Mouse (Mus musculus): ENCODE measurements around the gene Slc43a2. TPM values are rescaled to one million over a fixed set of nuclear protein-coding genes. Genes with fewer than 3 reads are reported as not detected.

Slc43a2 gene
- polyA plus RNA-seq, 1 experiment from 2014 or later: 12.9 TPM

- peaks cover 26% of the 10 kb centered on the region for H3K4me1 ChIP-seq (replicated peaks)
- no peak for ATAC-seq
- no peaks in the 10 kb centered on the region for H3K9me3 ChIP-seq
- 83% methylated on average over 9 of the region's 9 CpGs for WGBS
- H3K27me3 ChIP-seq (replicated peaks): no peaks in the 10 kb centered on the region
- no peak overlapping the region for H3K27ac ChIP-seq
- H3K4me3 ChIP-seq (replicated peaks): no peak overlapping the region
- no peak overlapping the region for H3K9ac ChIP-seq
- peaks cover 15% of the 10 kb centered on the region; the same call in 1 of the 2 replicates for H3K36me3 ChIP-seq
- no peak overlapping the region for H3K4me2 ChIP-seq (replicated peaks)
Observed at GRCm38 (mm10) chr11:75512301-75513018, 19.0 kb upstream of the Slc43a2 start.

- H3K9ac ChIP-seq: no peak within 1 kb of the TSS
- H3K4me1 ChIP-seq (replicated peaks): peaks cover 26% of the 10 kb centered on the region
- H3K4me2 ChIP-seq (replicated peaks): peak within 1 kb of the TSS; percentile 11; the same call in 1 of the 2 replicates
- no peak within 1 kb of the TSS for H3K4me3 ChIP-seq (replicated peaks)
- H3K36me3 ChIP-seq: peaks cover 8% of the 10 kb centered on the region; the same call in 1 of the 2 replicates
- WGBS: 55% methylated on average over 8 of the region's 8 CpGs
- ATAC-seq: no peak
- H3K27ac ChIP-seq: no peak within 1 kb of the TSS
- H3K27me3 ChIP-seq (replicated peaks): no peaks in the 10 kb centered on the region
- H3K9me3 ChIP-seq: no peaks in the 10 kb centered on the region
Observed at GRCm38 (mm10) chr11:75513336-75513735, 18.2 kb upstream of the Slc43a2 start, which contains the start of gene Scarf1. Gene Scarf1, plus strand, starts transcription at chr11:75513540.

- Histone ChIP-seq H3K4me1 (replicated peaks) (peaks cover 7% of the 10 kb centered on the region), H3K27ac (no peak overlapping the region), H3K4me3 (replicated peaks) (no peak overlapping the region), H3K27me3 (replicated peaks) (no peaks in the 10 kb centered on the region), H3K4me2 (replicated peaks) (no peak overlapping the region), H3K9ac (no peak overlapping the region), H3K36me3 (no peaks in the 10 kb centered on the region), H3K9me3 (no peaks in the 10 kb centered on the region)
- WGBS: 94% methylated on average over 25 of the region's 25 CpGs
- ATAC-seq: no peak
Observed at GRCm38 (mm10) chr11:75515186-75515585, 16.3 kb upstream of the Slc43a2 start.

- no peak for ATAC-seq
- 76% methylated on average over 15 of the region's 15 CpGs for WGBS
Observed at GRCm38 (mm10) chr11:75519834-75520633, 11.5 kb upstream of the Slc43a2 start.

GRCm38 (mm10) chr11:75521609-75522008 is 9.9 kb upstream of the Slc43a2 start:
- no peaks in the 10 kb centered on the region for H3K36me3 ChIP-seq
- H3K4me2 ChIP-seq (replicated peaks): no peak overlapping the region
- no peaks in the 10 kb centered on the region for H3K4me1 ChIP-seq (replicated peaks)
- no peak overlapping the region for H3K9ac ChIP-seq
- no peak for ATAC-seq
- 82% methylated on average over 4 of the region's 4 CpGs for WGBS
- no peak overlapping the region for H3K4me3 ChIP-seq (replicated peaks)
- no peaks in the 10 kb centered on the region for H3K9me3 ChIP-seq
- H3K27me3 ChIP-seq (replicated peaks): no peaks in the 10 kb centered on the region
- H3K27ac ChIP-seq: no peak overlapping the region

More at GRCm38 (mm10) chr11:75519834-75520633, 11.5 kb upstream of the Slc43a2 start:
- Histone ChIP-seq H3K27me3 (replicated peaks) (no peaks in the 10 kb centered on the region), H3K9me3 (no peaks in the 10 kb centered on the region), H3K27ac (no peak overlapping the region), H3K4me3 (replicated peaks) (no peak overlapping the region), H3K9ac (no peak overlapping the region), H3K4me1 (replicated peaks) (no peaks in the 10 kb centered on the region), H3K36me3 (no peaks in the 10 kb centered on the region), H3K4me2 (replicated peaks) (no peak overlapping the region)

GRCm38 (mm10) chr11:75522793-75523192 is 8.7 kb upstream of the Slc43a2 start:
- Histone ChIP-seq H3K4me2 (replicated peaks) (no peak overlapping the region), H3K9me3 (no peaks in the 10 kb centered on the region), H3K27ac (no peak overlapping the region), H3K4me3 (replicated peaks) (no peak overlapping the region), H3K27me3 (replicated peaks) (no peaks in the 10 kb centered on the region), H3K4me1 (replicated peaks) (no peaks in the 10 kb centered on the region), H3K9ac (no peak overlapping the region), H3K36me3 (no peaks in the 10 kb centered on the region)
- no peak for ATAC-seq
- 83% methylated on average over 2 of the region's 2 CpGs for WGBS

GRCm38 (mm10) chr11:75525531-75526125 is 5.9 kb upstream of the Slc43a2 start:
- H3K9ac ChIP-seq: no peak overlapping the region
- H3K9me3 ChIP-seq: no peaks in the 10 kb centered on the region
- no peak for ATAC-seq
- no peaks in the 10 kb centered on the region for H3K4me1 ChIP-seq (replicated peaks)
- H3K4me2 ChIP-seq (replicated peaks): no peak overlapping the region
- no peaks in the 10 kb centered on the region for H3K27me3 ChIP-seq (replicated peaks)
- no peaks in the 10 kb centered on the region for H3K36me3 ChIP-seq
- H3K4me3 ChIP-seq (replicated peaks): no peak overlapping the region
- H3K27ac ChIP-seq: no peak overlapping the region
- WGBS: 85% methylated on average over 15 of the region's 15 CpGs

- Histone ChIP-seq H3K4me3 (replicated peaks) (no peak overlapping the region), H3K9me3 (no peaks in the 10 kb centered on the region), H3K27ac (no peak overlapping the region), H3K4me1 (replicated peaks) (0 out of 2 replicates have a peak, but pooled peaks cover 3% of the 10 kb centered on the region), H3K4me2 (replicated peaks) (no peak overlapping the region), H3K27me3 (replicated peaks) (no peaks in the 10 kb centered on the region), H3K9ac (no peak overlapping the region), H3K36me3 (no peaks in the 10 kb centered on the region)
- 86% methylated on average over 6 of the region's 6 CpGs for WGBS
- ATAC-seq: no peak
Observed at GRCm38 (mm10) chr11:75526943-75527342, 4.6 kb upstream of the Slc43a2 start.

- ATAC-seq: no peak
- Histone ChIP-seq H3K27me3 (replicated peaks) (no peaks in the 10 kb centered on the region), H3K4me3 (replicated peaks) (no peak overlapping the region), H3K4me1 (replicated peaks) (peaks cover 11% of the 10 kb centered on the region), H3K9me3 (no peaks in the 10 kb centered on the region), H3K9ac (no peak overlapping the region), H3K4me2 (replicated peaks) (no peak overlapping the region), H3K36me3 (no peaks in the 10 kb centered on the region), H3K27ac (no peak overlapping the region)
- WGBS: 32% methylated on average over 4 of the region's 4 CpGs
Observed at GRCm38 (mm10) chr11:75529771-75530170, 1.7 kb upstream of the Slc43a2 start.

GRCm38 (mm10) chr11:75530325-75530724 is 1.2 kb upstream of the Slc43a2 start:
- H3K27ac ChIP-seq: no peak overlapping the region; the same call in 1 of the 2 replicates
- 0% methylated on average over 10 of the region's 10 CpGs for WGBS

GRCm38 (mm10) chr11:75530845-75531373 is 585 bp upstream of the Slc43a2 start:
- H3K4me2 ChIP-seq (replicated peaks): peak overlapping the region; percentile 99
- peak overlapping the region; percentile 71 for H3K9ac ChIP-seq
- peak; percentile 21 for ATAC-seq
- no peaks in the 10 kb centered on the region for H3K27me3 ChIP-seq (replicated peaks)
- H3K36me3 ChIP-seq: no peaks in the 10 kb centered on the region
- H3K9me3 ChIP-seq: no peaks in the 10 kb centered on the region
- H3K27ac ChIP-seq: peak overlapping the region; percentile 56
- WGBS: under 1% methylated on average over 31 of the region's 31 CpGs
- H3K4me1 ChIP-seq (replicated peaks): peaks cover 11% of the 10 kb centered on the region
- peak overlapping the region; percentile 65 for H3K4me3 ChIP-seq (replicated peaks)

More at GRCm38 (mm10) chr11:75530325-75530724, 1.2 kb upstream of the Slc43a2 start:
- H3K36me3 ChIP-seq: no peaks in the 10 kb centered on the region
- peak overlapping the region; percentile 65 for H3K4me3 ChIP-seq (replicated peaks)
- H3K4me2 ChIP-seq (replicated peaks): peak overlapping the region; percentile 99
- H3K9me3 ChIP-seq: no peaks in the 10 kb centered on the region
- peaks cover 11% of the 10 kb centered on the region for H3K4me1 ChIP-seq (replicated peaks)
- H3K27me3 ChIP-seq (replicated peaks): no peaks in the 10 kb centered on the region
- peak overlapping the region; percentile 71 for H3K9ac ChIP-seq
- peak; percentile 57 for ATAC-seq
